Mouse (Mus musculus): ENCODE data around the gene Pigq.

Gene Pigq

DNA sequence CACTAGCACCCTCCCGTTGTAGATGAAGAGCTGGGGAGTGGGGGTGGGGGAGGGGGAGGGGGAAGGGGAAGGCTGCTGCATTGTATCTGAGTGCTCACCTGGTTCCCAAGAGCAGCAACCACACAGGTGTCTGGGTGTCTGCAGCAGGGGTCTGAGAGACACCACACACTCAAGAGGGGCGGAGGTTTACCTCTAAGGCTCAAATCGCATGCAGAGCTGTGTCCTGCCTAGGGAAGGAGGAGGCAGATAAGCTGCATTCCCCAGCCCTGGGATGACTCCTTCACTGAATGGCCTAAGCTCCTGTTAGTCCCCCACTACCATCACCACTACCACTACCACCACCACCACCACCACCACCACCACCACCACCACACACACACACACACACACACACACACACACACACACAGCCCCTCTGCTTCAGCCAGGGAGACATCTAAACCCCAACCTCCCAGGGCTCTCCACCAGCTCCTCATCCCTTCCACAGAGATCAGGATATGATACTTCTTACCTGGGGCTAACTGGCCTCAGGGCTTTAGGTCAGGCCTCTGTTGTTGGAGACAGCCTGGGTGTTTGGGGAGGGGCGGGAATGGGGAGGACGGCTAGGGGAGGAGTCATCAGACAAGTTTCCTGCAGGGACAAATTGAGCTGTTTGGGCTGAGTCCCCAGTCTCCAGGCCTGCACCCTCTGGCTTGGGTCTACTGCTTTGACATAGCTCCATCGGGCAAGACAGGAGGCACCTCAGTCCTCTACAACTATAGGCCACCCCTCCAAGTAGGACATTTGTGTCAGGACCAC, at the start of gene Pigq, which contains the start of gene Nhlrc4:
Gene Pigq, minus strand, starts transcription at position 571 of the 798 bp plus-strand sequence.
Gene Nhlrc4, minus strand, starts transcription at position 596 of the 798 bp plus-strand sequence.
- DNase-seq (ENCODE audit: low spot score in 2 of 2) = no peak

DNA sequence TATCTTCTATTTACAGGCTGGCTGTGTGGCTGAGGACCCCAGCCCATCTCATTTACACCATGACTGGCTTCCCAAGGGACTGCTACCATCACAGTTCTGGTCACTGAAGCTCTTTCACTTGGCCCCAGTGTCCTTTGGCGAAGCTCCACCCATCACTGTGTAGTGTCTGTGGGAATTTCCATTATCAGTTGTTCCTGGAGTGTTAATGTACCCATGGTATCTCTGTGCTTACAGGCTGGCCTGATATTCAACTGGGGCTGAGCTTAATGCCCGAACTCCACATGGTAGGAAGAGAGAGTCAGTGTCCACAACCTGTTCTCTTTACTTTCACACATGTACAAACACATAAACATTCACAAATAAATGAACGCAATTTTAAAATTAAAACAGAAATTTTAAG, 48.8 kb upstream of the Pigq start:
- no peak for DNase-seq (ENCODE audit: low spot score in 2 of 2)

DNA sequence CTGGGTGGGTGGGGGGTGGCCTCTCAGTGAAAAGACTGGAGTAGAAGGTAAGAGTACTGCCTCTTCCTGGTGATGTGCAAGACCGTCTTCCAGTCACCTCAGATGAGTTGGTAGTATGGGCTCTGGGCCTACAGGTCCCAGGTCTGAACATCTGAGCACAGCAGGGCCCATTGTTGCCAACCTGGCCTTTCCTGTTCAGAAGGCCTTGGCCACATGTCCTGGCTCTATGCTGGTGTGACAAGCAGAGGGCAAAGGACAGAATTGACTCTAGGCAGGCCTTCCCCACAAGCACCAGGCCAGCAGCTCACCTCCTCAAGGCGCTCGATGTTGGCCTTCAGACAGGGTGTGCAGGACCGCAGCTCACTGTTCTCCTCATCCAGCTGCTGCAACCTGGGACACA, 47.5 kb upstream of the Pigq start:
- no peak for DNase-seq (ENCODE audit: low spot score in 2 of 2)

GRCm38 (mm10) chr17:25990331-25990730, 45.6 kb upstream of the Pigq start:
- no peak for DNase-seq (ENCODE audit: low spot score in 2 of 2)

GRCm38 (mm10) chr17:25985306-25986294, 40.9 kb upstream of the Pigq start, which contains the start of gene Capn15:
Gene Capn15 (minus strand): TSS chr17:25985796.
- peak; percentile 96 for DNase-seq (ENCODE audit: low spot score in 2 of 2)

DNA sequence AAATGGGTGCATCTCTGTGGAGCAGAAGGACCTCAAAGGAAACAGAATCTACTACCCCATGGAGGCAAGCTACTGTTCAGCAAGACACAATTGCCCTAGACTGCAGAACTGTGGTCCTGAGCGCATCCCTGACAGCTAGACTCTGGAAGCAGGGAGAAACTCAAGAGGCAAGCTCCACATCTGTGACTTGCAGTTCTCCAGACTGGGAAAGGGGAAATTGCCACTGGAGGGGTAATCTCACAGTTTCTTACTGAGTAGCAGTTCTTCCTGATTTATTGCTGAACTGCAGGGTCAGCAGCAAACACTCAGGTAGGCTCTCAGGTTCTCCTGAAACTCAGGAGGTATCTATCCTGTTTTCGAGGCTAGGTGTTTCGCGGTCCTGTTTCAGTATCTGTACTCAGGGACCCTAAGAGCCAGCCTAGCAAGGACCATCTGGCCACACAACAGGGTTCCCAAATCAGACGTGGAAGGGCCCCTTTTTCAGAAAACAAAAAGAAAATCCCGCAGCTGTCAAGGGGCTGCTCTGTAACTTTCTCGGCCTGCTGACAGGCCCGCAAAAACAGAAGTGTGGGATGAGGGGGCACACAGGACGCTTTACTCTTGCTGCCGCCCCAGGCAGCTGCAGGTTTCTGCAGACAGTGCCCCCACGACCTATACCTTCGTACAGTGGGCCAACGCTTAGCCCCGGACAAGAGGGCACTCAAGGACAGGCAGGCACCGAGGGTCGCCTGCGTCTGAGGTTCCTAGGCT, 40.0 kb upstream of the Pigq start:
- DNase-seq (ENCODE audit: low spot score in 2 of 2) = peak in 1 of 2 experiments; percentile 16

DNA sequence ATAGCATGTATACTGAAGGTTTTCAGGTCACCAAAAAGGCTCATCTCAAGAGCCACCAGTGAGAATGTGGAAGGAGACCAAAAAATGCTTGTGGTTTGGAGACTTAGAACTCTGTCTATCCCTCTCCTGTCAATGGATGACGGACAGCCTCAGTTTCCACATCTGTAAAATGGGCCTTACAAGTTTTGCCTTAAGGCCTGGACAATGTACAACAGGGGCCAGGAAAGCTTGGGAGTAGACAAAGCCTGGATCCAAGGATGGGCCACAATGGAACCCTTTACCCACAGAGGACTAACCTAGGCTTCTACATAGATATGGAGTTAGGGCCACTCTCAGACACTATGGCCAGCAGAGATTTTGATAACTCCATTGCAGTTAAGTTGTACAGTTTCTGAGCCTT, 39.3 kb upstream of the Pigq start:
- DNase-seq (ENCODE audit: low spot score in 2 of 2) = no peak

DNA sequence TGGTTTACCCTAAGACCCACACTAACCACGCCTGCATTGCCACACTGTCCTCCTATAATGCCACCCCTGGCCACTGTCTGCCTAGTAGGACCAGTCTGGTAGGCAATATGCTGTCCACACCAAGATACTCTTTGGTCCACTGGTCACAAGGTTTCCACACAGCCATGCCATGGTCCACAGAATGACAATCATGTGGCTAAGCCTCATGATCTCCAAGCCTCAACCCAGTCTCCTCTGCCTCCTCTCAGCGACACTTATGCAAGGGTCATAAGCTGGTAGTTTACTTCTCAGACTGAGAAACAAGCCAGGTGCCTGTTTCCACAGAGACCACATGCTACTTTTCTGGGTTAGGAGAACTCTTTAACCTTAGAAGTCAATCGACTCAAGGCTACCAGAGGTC, 38.2 kb upstream of the Pigq start:
- no peak for DNase-seq (ENCODE audit: low spot score in 2 of 2)

DNA sequence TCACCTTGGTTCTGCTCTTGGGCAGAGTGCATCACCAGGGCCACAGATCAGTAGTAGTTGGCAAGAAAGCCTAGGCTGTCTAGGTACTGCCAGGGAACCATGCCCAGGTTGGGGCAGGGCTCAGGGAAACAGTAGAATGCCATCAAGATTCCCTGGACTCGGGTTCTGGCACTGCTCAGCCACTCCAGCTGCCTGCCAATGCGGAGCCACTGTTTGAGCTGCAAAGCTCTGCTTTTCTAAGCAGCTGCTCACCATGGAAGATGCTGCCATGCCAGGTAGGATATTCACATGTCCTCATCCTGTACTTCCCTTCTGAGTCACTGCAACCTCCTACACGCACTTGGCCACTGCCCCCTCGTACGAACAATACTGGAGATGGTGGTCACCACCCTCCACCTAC, 36.1 kb upstream of the Pigq start:
- peak; percentile 52 to 56 for DNase-seq (ENCODE audit: low spot score in 2 of 2)

- no peak for DNase-seq (ENCODE audit: low spot score in 2 of 2)
These were observed 35.3 kb upstream of the Pigq start for GRCm38 (mm10) chr17:25979829-25980738.

DNA sequence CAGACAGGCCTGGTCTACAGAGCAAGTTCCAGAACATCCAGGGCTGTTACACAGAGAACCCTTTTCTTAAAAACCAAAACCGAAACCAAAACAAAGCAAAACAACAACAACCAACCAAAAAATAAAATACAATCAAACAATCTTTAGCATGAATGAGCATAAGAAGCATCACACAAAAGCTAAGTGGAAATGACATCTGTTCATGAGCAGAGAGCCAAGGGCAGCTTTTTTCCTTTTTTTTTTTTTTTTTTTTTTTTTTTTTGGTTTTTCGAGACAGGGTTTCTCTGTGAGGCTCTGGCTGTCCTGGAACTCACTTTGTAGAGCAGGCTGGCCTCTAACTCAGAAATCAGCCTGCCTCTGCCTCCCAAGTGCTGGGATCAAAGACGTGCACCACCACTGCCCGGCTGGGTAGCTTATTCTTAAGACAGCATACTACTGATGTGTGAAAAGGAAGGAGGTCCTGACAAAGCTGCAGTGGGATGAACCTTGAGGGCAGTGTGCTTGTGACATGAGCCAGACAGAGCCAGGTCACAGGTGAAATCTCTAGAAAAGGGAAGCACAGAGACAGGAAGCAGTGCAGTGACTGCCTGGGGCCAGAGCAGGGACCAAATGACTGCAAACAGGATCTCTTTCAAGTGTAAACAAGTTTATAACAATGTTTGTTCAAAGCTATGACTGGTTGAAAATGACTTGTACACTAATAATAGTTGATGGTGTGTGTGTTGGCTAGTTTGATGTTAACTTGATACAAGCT, 26.4 kb upstream of the Pigq start:
- DNase-seq (ENCODE audit: low spot score in 2 of 2) = no peak

DNA sequence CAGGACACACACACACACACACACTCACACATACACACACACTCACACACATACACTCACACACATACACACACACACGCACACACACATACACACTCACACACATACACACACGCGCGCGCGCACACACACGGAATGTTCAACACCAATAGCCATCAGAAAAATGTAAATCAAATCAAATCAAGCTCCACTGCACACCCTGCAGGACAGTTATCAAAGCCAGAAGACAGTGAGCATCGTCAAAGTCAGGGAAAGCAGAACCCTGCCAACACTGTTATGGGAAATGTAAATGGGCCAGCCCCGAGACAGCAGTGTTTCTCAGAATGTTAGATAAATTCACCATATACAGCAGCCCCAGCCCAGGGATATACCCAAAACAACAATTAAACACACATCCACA, 25.7 kb upstream of the Pigq start:
- no peak for DNase-seq (ENCODE audit: low spot score in 2 of 2)

- no peak for DNase-seq (ENCODE audit: low spot score in 2 of 2)
These were observed 23.4 kb upstream of the Pigq start for GRCm38 (mm10) chr17:25968176-25968575.

GRCm38 (mm10) chr17:25967652-25968051, 22.9 kb upstream of the Pigq start:
- no peak for DNase-seq (ENCODE audit: low spot score in 2 of 2)

- DNase-seq (ENCODE audit: low spot score in 2 of 2) = no peak
These were observed 19.5 kb upstream of the Pigq start for GRCm38 (mm10) chr17:25964271-25964670.

- no peak for DNase-seq (ENCODE audit: low spot score in 2 of 2)
These were observed 17.7 kb upstream of the Pigq start for GRCm38 (mm10) chr17:25962413-25962905.

- DNase-seq (ENCODE audit: low spot score in 2 of 2) = no peak
These were observed 16.8 kb upstream of the Pigq start for GRCm38 (mm10) chr17:25961566-25961965.

DNA sequence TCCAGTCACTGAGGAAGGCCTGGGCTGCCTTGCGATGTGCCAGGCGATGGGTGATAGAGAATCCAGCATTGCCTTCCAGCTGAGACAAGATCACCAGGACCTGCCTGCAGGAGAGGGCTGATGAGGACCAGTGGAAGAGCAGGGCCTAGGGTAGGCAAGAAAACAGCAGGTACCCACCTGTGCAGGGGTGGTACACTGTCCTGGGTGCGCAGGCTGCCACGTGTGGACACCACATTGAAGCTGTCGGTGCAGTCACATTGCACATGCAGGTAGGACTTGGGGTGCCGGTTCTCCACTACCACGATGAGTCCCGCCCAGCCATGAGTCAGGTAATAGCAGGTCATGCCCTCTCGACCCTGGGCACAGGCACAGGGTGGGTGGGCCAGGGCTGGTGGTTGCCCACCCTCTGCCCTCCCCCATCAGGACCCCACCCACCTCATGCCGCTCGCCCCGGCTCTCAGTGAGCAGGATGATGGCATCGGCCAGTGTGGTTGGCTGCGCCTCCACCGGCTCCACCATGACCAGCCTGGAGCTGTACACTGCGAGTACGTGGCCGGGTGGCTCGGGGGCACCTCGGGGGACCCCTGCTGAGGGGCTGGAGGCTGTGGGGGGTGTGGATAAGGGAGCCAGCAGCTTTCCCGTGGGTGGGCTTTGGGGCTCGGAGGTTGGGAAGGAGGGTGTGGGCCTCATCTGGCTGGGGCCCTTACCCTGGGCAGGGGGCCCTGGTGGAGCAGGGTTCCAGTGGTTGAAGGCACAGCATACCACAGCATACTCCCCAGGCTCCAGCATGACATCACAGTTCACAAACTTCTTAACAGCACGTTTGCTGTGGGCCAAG, 15.1 kb upstream of the Pigq start:
- DNase-seq (ENCODE audit: low spot score in 2 of 2) = no peak
